ENCODE assay signal across 8 mouse cellular contexts in the genomic region with DNA sequence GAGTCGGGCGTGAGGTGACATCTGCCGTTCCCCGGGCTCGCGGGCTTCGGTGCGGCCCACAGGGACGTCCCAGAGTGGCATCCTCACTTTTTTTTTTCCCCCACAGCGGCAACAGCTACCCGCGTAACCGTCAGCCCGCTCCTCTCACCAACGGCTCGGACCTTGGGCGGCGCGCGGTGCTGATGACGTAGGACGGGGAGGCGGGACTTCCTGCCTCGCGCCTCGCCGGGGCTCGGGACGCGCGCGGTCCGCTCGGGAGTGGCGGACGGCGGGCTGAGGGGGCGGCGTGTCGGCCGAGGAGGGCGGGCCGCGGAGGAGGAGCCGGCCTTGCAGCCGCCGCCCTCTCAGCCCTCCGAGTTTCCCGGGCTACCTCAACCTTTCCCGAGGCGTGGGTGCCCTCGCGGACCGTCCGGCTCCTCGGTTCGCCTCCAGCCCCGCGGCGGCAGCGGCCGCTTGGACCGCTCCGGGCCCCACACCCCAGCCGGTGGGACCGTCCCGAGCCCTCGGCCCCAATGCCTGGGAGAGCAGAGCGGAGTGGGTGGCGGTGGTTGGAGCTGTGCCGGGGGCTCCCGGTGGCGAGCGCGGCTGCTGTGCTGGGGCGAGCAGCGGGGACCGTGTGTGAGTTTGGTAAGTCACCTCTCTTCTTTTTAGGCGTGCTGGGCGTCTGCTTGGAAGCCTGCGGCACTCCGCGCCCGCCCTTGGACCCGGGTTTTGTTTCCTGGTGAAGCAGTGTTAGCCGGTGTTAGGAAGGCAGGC. TPM values are rescaled to one million over a fixed set of nuclear protein-coding genes. Genes with fewer than 3 reads are reported as not detected.
A peak's percentile ranks its signal among the peaks of the same experiment; 100 is the strongest.
DNase-seq lines count a peak whose midpoint lies in the region; ATAC-seq lines count a peak whose summit lies in the region.

A gene (plus strand): TSS at position 235 of the 756 bp plus-strand sequence.

- peak; percentile 98 for ATAC-seq in hindbrain, embryonic 15.5 days (ENCODE audit: low FRiP score, low read depth)

- peak within 1 kb of the TSS; percentile 88 for H3K9ac ChIP-seq in hindbrain, embryonic 15.5 days

- H3K27ac ChIP-seq in hindbrain, embryonic 15.5 days (replicated peaks), result peak within 1 kb of the TSS; percentile 93

- WGBS in hindbrain, embryonic 15.5 days, result under 1% methylated on average over 79 of the region's 86 CpGs

- peak within 1 kb of the TSS; percentile 98 for H3K4me3 ChIP-seq in hindbrain, embryonic 15.5 days

- H3K9me3 ChIP-seq in hindbrain, embryonic 15.5 days, result no peaks in the 10 kb centered on the region

- H3K36me3 ChIP-seq in hindbrain, embryonic 15.5 days, result no peaks in the 10 kb centered on the region

- H3K27me3 ChIP-seq in hindbrain, embryonic 15.5 days, result no peaks in the 10 kb centered on the region

- H3K4me1 ChIP-seq in hindbrain, embryonic 15.5 days (replicated peaks), result peaks cover 18% of the 10 kb centered on the region

- H3K4me2 ChIP-seq in hindbrain, embryonic 15.5 days, result peak within 1 kb of the TSS; percentile 84

- DNase-seq in WW6 (ENCODE audit: low read depth, low spot score), result peak; percentile 71
- peak; percentile 92 to 95 for DNase-seq in cerebellum, postnatal 36 days
- peak; percentile 91 to 93 for DNase-seq in frontal cortex, postnatal 36 days (ENCODE audit: low spot score in 2 of 2)
- peak; percentile 84 for DNase-seq in left cerebral cortex, adult 11 months (ENCODE audit: low spot score)
- peak; percentile 94 for DNase-seq in lung, postnatal 36 days
- DNase-seq in retina, embryonic 14.5 days (ENCODE audit: low spot score), result peak; percentile 95
- DNase-seq in thymus, postnatal 36 days, result peak; percentile 92 to 93

RNA-seq across cellular contexts. Expression of the gene that starts here (rescaled TPM):
- polyA plus RNA-seq in hindbrain, embryonic 15.5 days (2015; fragmentation: Nextera tagmentation; extraction: Ambion mirVana), result 17.0 and 19.6 TPM in 2 replicates

Comparison
In these comparisons a context has a peak if more than half of its experiments do, and no peak if none do; other contexts are left out.
1. Peak in every context shown above with its lines: DNase-seq, ATAC-seq, H3K4me3 ChIP-seq and H3K27ac ChIP-seq.